In the genomic region with DNA sequence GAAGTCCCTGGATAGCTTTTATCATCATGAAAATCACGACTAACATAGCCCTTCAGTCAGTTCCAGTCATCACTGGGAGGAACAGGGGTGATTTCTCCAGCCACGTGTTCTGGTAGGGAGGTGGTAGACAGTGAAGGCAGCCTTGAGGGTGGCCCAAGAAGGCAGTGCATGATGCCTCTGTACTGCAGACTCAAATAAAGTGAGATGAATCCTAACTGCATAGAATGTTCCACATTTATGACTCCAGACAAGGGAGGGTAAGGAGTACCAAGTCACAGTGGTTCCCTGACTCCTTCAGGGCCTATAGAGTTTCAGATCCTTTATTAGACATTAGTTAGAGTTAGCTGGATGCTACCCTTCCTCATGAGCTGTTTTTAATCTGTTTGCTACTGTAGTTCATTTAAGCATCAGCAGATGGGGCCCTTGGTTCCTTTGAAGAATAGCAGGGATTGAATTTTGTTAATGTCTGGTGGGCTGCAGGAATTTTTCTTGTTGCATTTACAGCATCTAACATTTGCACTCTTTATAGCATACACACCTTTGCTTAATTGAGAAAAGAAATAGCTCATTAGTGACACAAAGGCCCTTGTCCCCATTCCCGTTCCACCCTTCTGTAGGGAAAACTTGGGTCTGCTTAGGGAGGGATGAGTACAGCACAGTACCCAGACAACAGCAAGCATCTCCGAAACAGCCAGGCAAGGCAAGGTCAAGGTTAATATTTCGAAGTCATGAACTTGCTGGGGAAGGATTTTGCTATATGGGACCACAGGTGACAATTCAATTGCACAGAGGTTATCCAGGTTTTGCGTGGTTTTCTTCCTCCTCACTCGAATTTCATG, we compare ENCODE assay signal across 10 mouse cellular contexts.
DNase-seq lines count a peak whose midpoint lies in the region; ATAC-seq and TF ChIP-seq lines count a peak whose summit lies in the region.
"Had no signal": no experiment of that assay in that cellular context is flagged by ENCODE, and none has a peak within 500 bp of the region (broad histone marks: within the 10 kb centered on the region; RNA-seq: fewer than 3 reads in every experiment).

No protein-coding gene starts in this region.

- no peak for DNase-seq in forebrain, embryonic 11.5 days (ENCODE audit: low spot score)
- no peak for DNase-seq in forebrain, embryonic 10.5 days (ENCODE audit: extremely low spot score, low spot score)
- DNase-seq in left cerebral cortex, adult 18-20 months (ENCODE audit: low spot score in 2 of 2), result peak; percentile 27 to 39
- no peak for DNase-seq in left cerebral cortex, adult 11 months (ENCODE audit: low spot score)
- peak; percentile 58 for DNase-seq in brain, embryonic 18.5 days (ENCODE audit: low read depth, low spot score)
- DNase-seq in limb, embryonic 14.5 days (ENCODE audit: low spot score), result peak; percentile 29
- no peak for DNase-seq in gastrocnemius, adult 8-10 months (ENCODE audit: low spot score in 2 of 2)

- no peaks in the 10 kb centered on the region for H3K27me3 ChIP-seq in forebrain, embryonic 11.5 days (ENCODE audit: control insufficient read depth, insufficient read depth, low read length)
- no peaks in the 10 kb centered on the region for H3K27me3 ChIP-seq in forebrain, embryonic 10.5 days (ENCODE audit: poor library complexity, severe bottlenecking)
- H3K27me3 ChIP-seq in limb, embryonic 14.5 days (ENCODE audit: control insufficient read depth, insufficient read depth, low read length), result no peaks in the 10 kb centered on the region
- H3K27me3 ChIP-seq: embryonic facial prominence, embryonic 12.5 days had no signal

- H3K4me3 ChIP-seq in forebrain, embryonic 11.5 days (ENCODE audit: low read depth, low read length), result no peak overlapping the region
- no peak overlapping the region for H3K4me3 ChIP-seq in forebrain, embryonic 10.5 days
- no peak overlapping the region for H3K4me3 ChIP-seq in limb, embryonic 14.5 days (replicated peaks; ENCODE audit: low read length)
- H3K4me3 ChIP-seq: embryonic facial prominence, embryonic 12.5 days had no signal

- H3K9ac ChIP-seq in forebrain, embryonic 11.5 days (ENCODE audit: low read length), result no peak overlapping the region
- no peak overlapping the region for H3K9ac ChIP-seq in limb, embryonic 14.5 days (ENCODE audit: low read depth, low read length, severe bottlenecking)
- H3K9ac ChIP-seq: embryonic facial prominence, embryonic 12.5 days had no signal

- H3K9me3 ChIP-seq in forebrain, embryonic 11.5 days (ENCODE audit: control insufficient read depth, low read length), result no peaks in the 10 kb centered on the region
- H3K9me3 ChIP-seq in forebrain, embryonic 10.5 days, result no peaks in the 10 kb centered on the region
- no peaks in the 10 kb centered on the region for H3K9me3 ChIP-seq in limb, embryonic 14.5 days (ENCODE audit: control insufficient read depth, low read length)
- H3K9me3 ChIP-seq: embryonic facial prominence, embryonic 12.5 days had no signal

- H3K27ac ChIP-seq in forebrain, embryonic 11.5 days (ENCODE audit: low read depth, low read length), result no peak overlapping the region
- no peak overlapping the region for H3K27ac ChIP-seq in forebrain, embryonic 10.5 days
- H3K27ac ChIP-seq in limb, embryonic 14.5 days (replicated peaks; ENCODE audit: low read depth, low read length), result no peak overlapping the region
- H3K27ac ChIP-seq: embryonic facial prominence, embryonic 12.5 days; macrophage had no signal

- ATAC-seq in forebrain, embryonic 11.5 days (replicated peaks; ENCODE audit: low FRiP score), result peak; percentile 27; the same call in 1 of the 2 replicates
- no peak for ATAC-seq in limb, embryonic 14.5 days (ENCODE audit: low FRiP score, low read depth)
- no peak for ATAC-seq in erythroid progenitor cell, adult 5-6 weeks (replicated peaks; ENCODE audit: low FRiP score, poor library complexity, severe bottlenecking)

- 75% methylated on average over 7 of the region's 7 CpGs for WGBS in forebrain, embryonic 11.5 days
- WGBS in forebrain, embryonic 10.5 days, result 80% methylated on average over 7 of the region's 7 CpGs
- WGBS in limb, embryonic 14.5 days, result 59% methylated on average over 7 of the region's 7 CpGs

- H3K4me2 ChIP-seq in forebrain, embryonic 11.5 days (ENCODE audit: low read depth, low read length, severe bottlenecking), result no peak overlapping the region
- no peak overlapping the region for H3K4me2 ChIP-seq in limb, embryonic 14.5 days (replicated peaks; ENCODE audit: low read depth, low read length, severe bottlenecking)
- H3K4me2 ChIP-seq: embryonic facial prominence, embryonic 12.5 days had no signal

- no peaks in the 10 kb centered on the region for H3K36me3 ChIP-seq in forebrain, embryonic 11.5 days (ENCODE audit: control insufficient read depth, insufficient read depth, low read length)
- H3K36me3 ChIP-seq in forebrain, embryonic 10.5 days (replicated peaks), result no peaks in the 10 kb centered on the region
- no peaks in the 10 kb centered on the region for H3K36me3 ChIP-seq in limb, embryonic 14.5 days (ENCODE audit: control insufficient read depth, insufficient read depth, low read length)
- H3K36me3 ChIP-seq: embryonic facial prominence, embryonic 12.5 days had no signal

- no peak for TF ChIP-seq POLR2A in limb, embryonic 14.5 days (IDR thresholded peaks at IDR 0.05; ENCODE audit: borderline replicate concordance, extremely low read depth, insufficient read depth, insufficient read length)

- no peaks in the 10 kb centered on the region for H3K4me1 ChIP-seq in forebrain, embryonic 11.5 days (replicated peaks; ENCODE audit: control insufficient read depth, insufficient read depth, low read length)
- no peaks in the 10 kb centered on the region for H3K4me1 ChIP-seq in forebrain, embryonic 10.5 days
- H3K4me1 ChIP-seq in limb, embryonic 14.5 days (ENCODE audit: control insufficient read depth, insufficient read depth, low read length), result no peaks in the 10 kb centered on the region
- H3K4me1 ChIP-seq: embryonic facial prominence, embryonic 12.5 days had no signal

Comparison
In these comparisons a context has a peak if more than half of its experiments do, and no peak if none do; other contexts are left out.
1. DNase-seq: peak in left cerebral cortex, adult 18-20 months (2 of 2), brain, embryonic 18.5 days (single experiment) and limb, embryonic 14.5 days (single experiment); none in forebrain, embryonic 11.5 days (single experiment), forebrain, embryonic 10.5 days (single experiment), left cerebral cortex, adult 11 months (single experiment) and gastrocnemius, adult 8-10 months (0 of 2).